Mouse (Mus musculus): ENCODE results near the gene Csrnp3. TPM values are rescaled to one million over a fixed set of nuclear protein-coding genes. Genes with fewer than 3 reads are reported as not detected.

Gene Csrnp3
- total and polyA plus RNA-seq, 3 experiments, result 0.04 to 0.39 (median 0.34) TPM

GRCm38 (mm10) chr2:65981965-65982364, 136.4 kb downstream of the Csrnp3 start:
- H3K4me3 ChIP-seq, result no peak overlapping the region
- H3K27ac ChIP-seq, result no peak overlapping the region
- no peak overlapping the region for H3K9ac ChIP-seq (ENCODE audit: low read depth, low read length)
- DNase-seq, result no peak
- TF ChIP-seq POLR2A (IDR thresholded peaks at IDR 0.05; ENCODE audit: insufficient read depth, low read depth, low read length) (no peak), EP300 (IDR thresholded peaks at IDR 0.05; ENCODE audit: insufficient read depth, low read depth, low read length) (no peak), CTCF (IDR thresholded peaks at IDR 0.05) (no peak)
- H3K4me1 ChIP-seq (ENCODE audit: control insufficient read depth, insufficient read depth, low read length), result no peaks in the 10 kb centered on the region
- no peaks in the 10 kb centered on the region for H3K36me3 ChIP-seq (ENCODE audit: control insufficient read depth, insufficient read depth, low read length)
- no peaks in the 10 kb centered on the region for H3K79me2 ChIP-seq (replicated peaks; ENCODE audit: control insufficient read depth, insufficient read depth, low read length)
- intact Hi-C loops (cut with DNase I), result no loop called here
- 66% methylated on average over 4 of the region's 4 CpGs for WGBS
- no peaks in the 10 kb centered on the region for H3K27me3 ChIP-seq (ENCODE audit: control insufficient read depth, insufficient read depth, low read length)

- Histone ChIP-seq H3K4me1 (ENCODE audit: control insufficient read depth, insufficient read depth, low read length) (no peaks in the 10 kb centered on the region), H3K27me3 (ENCODE audit: control insufficient read depth, insufficient read depth, low read length) (no peaks in the 10 kb centered on the region), H3K9ac (ENCODE audit: low read depth, low read length) (no peak overlapping the region), H3K79me2 (replicated peaks; ENCODE audit: control insufficient read depth, insufficient read depth, low read length) (no peaks in the 10 kb centered on the region), H3K27ac (no peak overlapping the region), H3K4me3 (no peak overlapping the region), H3K36me3 (ENCODE audit: control insufficient read depth, insufficient read depth, low read length) (no peaks in the 10 kb centered on the region)
- WGBS, result 65% methylated on average over 4 of the region's 4 CpGs
- DNase-seq, result no peak
- intact Hi-C loops (cut with DNase I), result no loop called here
- TF ChIP-seq EP300 (IDR thresholded peaks at IDR 0.05; ENCODE audit: insufficient read depth, low read depth, low read length), result no peak
- no peak for TF ChIP-seq POLR2A (IDR thresholded peaks at IDR 0.05; ENCODE audit: insufficient read depth, low read depth, low read length)
- TF ChIP-seq CTCF (IDR thresholded peaks at IDR 0.05), result no peak
Measured at GRCm38 (mm10) chr2:65985706-65986105, 140.1 kb downstream of the Csrnp3 start.

GRCm38 (mm10) chr2:65987069-65987468, 141.5 kb downstream of the Csrnp3 start:
- no peak overlapping the region for H3K9ac ChIP-seq (ENCODE audit: low read depth, low read length)
- H3K27ac ChIP-seq, result no peak overlapping the region
- intact Hi-C loops (cut with DNase I), result no loop called here
- TF ChIP-seq POLR2A (IDR thresholded peaks at IDR 0.05; ENCODE audit: insufficient read depth, low read depth, low read length), result no peak
- WGBS, result 51% methylated on average over 6 of the region's 6 CpGs
- H3K79me2 ChIP-seq (replicated peaks; ENCODE audit: control insufficient read depth, insufficient read depth, low read length), result no peaks in the 10 kb centered on the region
- no peak for DNase-seq
- no peaks in the 10 kb centered on the region for H3K36me3 ChIP-seq (ENCODE audit: control insufficient read depth, insufficient read depth, low read length)
- H3K4me1 ChIP-seq (ENCODE audit: control insufficient read depth, insufficient read depth, low read length), result no peaks in the 10 kb centered on the region
- H3K4me3 ChIP-seq, result no peak overlapping the region
- H3K27me3 ChIP-seq (ENCODE audit: control insufficient read depth, insufficient read depth, low read length), result no peaks in the 10 kb centered on the region

- Histone ChIP-seq H3K4me3 (no peak overlapping the region), H3K36me3 (ENCODE audit: control insufficient read depth, insufficient read depth, low read length) (no peaks in the 10 kb centered on the region), H3K27me3 (ENCODE audit: control insufficient read depth, insufficient read depth, low read length) (no peaks in the 10 kb centered on the region), H3K4me1 (ENCODE audit: control insufficient read depth, insufficient read depth, low read length) (no peaks in the 10 kb centered on the region), H3K9ac (ENCODE audit: low read depth, low read length) (no peak overlapping the region), H3K79me2 (replicated peaks; ENCODE audit: control insufficient read depth, insufficient read depth, low read length) (no peaks in the 10 kb centered on the region), H3K27ac (no peak overlapping the region)
- intact Hi-C loops (cut with DNase I), result no loop called here
- TF ChIP-seq CTCF (IDR thresholded peaks at IDR 0.05) (no peak), EP300 (IDR thresholded peaks at IDR 0.05; ENCODE audit: insufficient read depth, low read depth, low read length) (no peak), POLR2A (IDR thresholded peaks at IDR 0.05; ENCODE audit: insufficient read depth, low read depth, low read length) (no peak)
- WGBS, result 36% methylated on average over 3 of the region's 3 CpGs
- no peak for DNase-seq
Measured at GRCm38 (mm10) chr2:65987588-65987987, 142.0 kb downstream of the Csrnp3 start.

DNA sequence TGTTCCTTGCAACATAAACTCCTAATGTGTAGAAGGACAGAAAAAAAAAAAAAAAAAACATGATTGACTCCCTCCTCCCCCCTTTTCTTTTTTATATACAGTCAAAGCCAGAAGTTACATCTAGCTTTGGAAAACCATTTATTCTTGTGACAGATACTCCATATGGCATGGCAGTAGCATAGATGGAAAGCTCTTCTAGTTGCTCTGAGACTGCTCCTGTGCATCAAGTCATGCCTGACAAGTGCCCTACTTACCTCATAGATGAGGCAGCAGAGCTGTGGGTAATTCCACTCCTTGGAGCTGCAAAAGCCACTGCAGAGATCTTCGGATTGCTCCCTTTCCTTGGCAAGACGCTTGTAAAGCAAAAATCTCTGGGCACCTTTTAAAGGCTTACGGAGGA, 143.2 kb downstream of the Csrnp3 start:
- Histone ChIP-seq H3K27ac (no peak overlapping the region), H3K79me2 (replicated peaks; ENCODE audit: control insufficient read depth, insufficient read depth, low read length) (no peaks in the 10 kb centered on the region)
- DNase-seq, result no peak

GRCm38 (mm10) chr2:65990108-65990507, 144.5 kb downstream of the Csrnp3 start:
- no peak for DNase-seq
- Histone ChIP-seq H3K27me3 (ENCODE audit: control insufficient read depth, insufficient read depth, low read length) (no peaks in the 10 kb centered on the region), H3K27ac (no peak overlapping the region), H3K36me3 (ENCODE audit: control insufficient read depth, insufficient read depth, low read length) (no peaks in the 10 kb centered on the region), H3K4me1 (ENCODE audit: control insufficient read depth, insufficient read depth, low read length) (no peaks in the 10 kb centered on the region), H3K4me3 (no peak overlapping the region), H3K9ac (ENCODE audit: low read depth, low read length) (no peak overlapping the region), H3K79me2 (replicated peaks; ENCODE audit: control insufficient read depth, insufficient read depth, low read length) (no peaks in the 10 kb centered on the region)
- no peak for TF ChIP-seq EP300 (IDR thresholded peaks at IDR 0.05; ENCODE audit: insufficient read depth, low read depth, low read length)
- peak; percentile 17; the same call in 1 of the 2 replicates for TF ChIP-seq CTCF (IDR thresholded peaks at IDR 0.05)
- TF ChIP-seq POLR2A (IDR thresholded peaks at IDR 0.05; ENCODE audit: insufficient read depth, low read depth, low read length), result no peak
- intact Hi-C loops (cut with DNase I), result no loop called here

More for the DNA sequence above, 143.2 kb downstream of the Csrnp3 start:
- no peak overlapping the region for H3K9ac ChIP-seq (ENCODE audit: low read depth, low read length)
- intact Hi-C loops (cut with DNase I), result no loop called here
- no peaks in the 10 kb centered on the region for H3K4me1 ChIP-seq (ENCODE audit: control insufficient read depth, insufficient read depth, low read length)
- 88% methylated on average over 3 of the region's 3 CpGs for WGBS
- no peaks in the 10 kb centered on the region for H3K36me3 ChIP-seq (ENCODE audit: control insufficient read depth, insufficient read depth, low read length)
- no peak overlapping the region for H3K4me3 ChIP-seq
- H3K27me3 ChIP-seq (ENCODE audit: control insufficient read depth, insufficient read depth, low read length), result no peaks in the 10 kb centered on the region
- TF ChIP-seq EP300 (IDR thresholded peaks at IDR 0.05; ENCODE audit: insufficient read depth, low read depth, low read length), result no peak
- TF ChIP-seq POLR2A (IDR thresholded peaks at IDR 0.05; ENCODE audit: insufficient read depth, low read depth, low read length), result no peak
- no peak for TF ChIP-seq CTCF (IDR thresholded peaks at IDR 0.05)
